10 mouse cellular contexts compared by ENCODE assay signal in the genomic region with DNA sequence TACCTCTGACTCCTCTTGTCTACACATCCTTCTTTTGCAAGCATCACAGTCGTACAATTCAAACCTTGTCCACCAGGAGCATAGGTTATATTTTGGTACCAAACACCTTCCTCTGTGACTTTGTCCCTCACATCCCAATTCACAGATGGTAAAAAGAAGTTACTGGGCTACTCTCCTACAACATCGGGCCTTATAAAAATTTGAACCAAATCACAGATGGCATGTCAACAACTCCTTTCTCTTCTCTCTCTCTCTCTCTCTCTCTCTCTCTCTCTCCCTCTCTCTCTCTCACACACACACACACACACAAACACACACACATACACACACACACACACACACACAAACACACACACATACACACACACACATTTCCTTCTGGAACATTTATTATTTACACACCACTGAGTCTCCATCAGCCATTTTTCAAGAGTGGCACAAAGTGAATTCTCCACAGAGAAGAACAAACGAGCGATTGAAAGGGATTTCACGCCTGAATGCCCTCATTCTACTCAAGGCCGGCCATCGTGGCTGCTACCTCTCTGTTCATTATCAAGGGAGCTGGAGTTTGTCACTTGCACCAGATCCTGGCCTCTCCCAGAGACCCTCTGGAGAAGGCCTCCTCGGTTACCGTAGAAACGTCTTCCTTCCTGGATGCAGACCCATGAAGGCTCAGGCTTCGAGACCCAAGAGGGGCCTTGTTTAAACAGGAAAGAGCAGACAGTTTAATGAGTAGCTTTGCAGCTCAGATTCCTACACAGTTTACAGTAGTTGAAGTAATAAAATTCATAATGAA.
DNase-seq lines count a peak whose midpoint lies in the region; ATAC-seq and TF ChIP-seq lines count a peak whose summit lies in the region.
"Had no signal": no experiment of that assay in that cellular context is flagged by ENCODE, and none has a peak within 500 bp of the region (broad histone marks: within the 10 kb centered on the region; RNA-seq: fewer than 3 reads in every experiment).

No protein-coding gene starts in this region.

- 22% methylated on average over 11 of the region's 11 CpGs for WGBS in kidney, embryonic 14.5 days
- WGBS in hindbrain, embryonic 11.5 days: 24% methylated on average over 11 of the region's 11 CpGs
- 11% methylated on average over 11 of the region's 11 CpGs for WGBS in neural tube, embryonic 15.5 days

- peak; percentile 90 for ATAC-seq in kidney, embryonic 14.5 days (ENCODE audit: low FRiP score, low TSS enrichment)
- peak; percentile 96 for ATAC-seq in hindbrain, embryonic 11.5 days (ENCODE audit: low FRiP score)
- ATAC-seq in neural tube, embryonic 15.5 days (ENCODE audit: low FRiP score): peak; percentile 78; the same call in 1 of the 2 replicates

- H3K27ac ChIP-seq in kidney, embryonic 14.5 days (ENCODE audit: low read depth, low read length): no peak overlapping the region
- H3K27ac ChIP-seq in hindbrain, embryonic 11.5 days (ENCODE audit: low read depth, low read length): peak overlapping the region; percentile 36; the same call in 1 of the 2 replicates
- no peak overlapping the region for H3K27ac ChIP-seq in left cerebral cortex, adult 2 months
- no peak overlapping the region for H3K27ac ChIP-seq in neural tube, embryonic 15.5 days (replicated peaks)
- H3K27ac ChIP-seq: embryonic facial prominence, embryonic 15.5 days; macrophage had no signal

- no peak; the same call in 1 of the 2 replicates for TF ChIP-seq CTCF in left cerebral cortex, adult 2 months (IDR thresholded peaks at IDR 0.05)

- no peaks in the 10 kb centered on the region for H3K27me3 ChIP-seq in kidney, embryonic 14.5 days (ENCODE audit: control insufficient read depth, insufficient read depth, low read length)
- no peaks in the 10 kb centered on the region for H3K27me3 ChIP-seq in hindbrain, embryonic 11.5 days (ENCODE audit: control insufficient read depth, insufficient read depth, low read length)
- no peaks in the 10 kb centered on the region for H3K27me3 ChIP-seq in neural tube, embryonic 15.5 days (replicated peaks)
- H3K27me3 ChIP-seq: embryonic facial prominence, embryonic 15.5 days had no signal

- H3K4me1 ChIP-seq in kidney, embryonic 14.5 days (ENCODE audit: control insufficient read depth, insufficient read depth, low read length): peaks cover 10% of the 10 kb centered on the region
- peaks cover 5% of the 10 kb centered on the region; the same call in 1 of the 2 replicates for H3K4me1 ChIP-seq in hindbrain, embryonic 11.5 days (replicated peaks; ENCODE audit: control insufficient read depth, insufficient read depth, low read length)
- H3K4me1 ChIP-seq in neural tube, embryonic 15.5 days: peaks cover 12% of the 10 kb centered on the region
- H3K4me1 ChIP-seq: embryonic facial prominence, embryonic 15.5 days had no signal

- intact Hi-C loops in left cerebral cortex, adult 2 months (cut with DNase I): no loop called here

- no peaks in the 10 kb centered on the region for H3K36me3 ChIP-seq in kidney, embryonic 14.5 days (ENCODE audit: control insufficient read depth, insufficient read depth, low read length)
- no peaks in the 10 kb centered on the region for H3K36me3 ChIP-seq in hindbrain, embryonic 11.5 days (ENCODE audit: control insufficient read depth, insufficient read depth, low read length)
- H3K36me3 ChIP-seq in neural tube, embryonic 15.5 days: no peaks in the 10 kb centered on the region
- H3K36me3 ChIP-seq: embryonic facial prominence, embryonic 15.5 days had no signal

- no peak overlapping the region for H3K4me3 ChIP-seq in kidney, embryonic 14.5 days (ENCODE audit: low read length)
- H3K4me3 ChIP-seq in hindbrain, embryonic 11.5 days (ENCODE audit: low read depth, low read length): no peak overlapping the region
- no peak overlapping the region for H3K4me3 ChIP-seq in left cerebral cortex, adult 2 months
- no peak overlapping the region for H3K4me3 ChIP-seq in neural tube, embryonic 15.5 days (replicated peaks)
- H3K4me3 ChIP-seq: embryonic facial prominence, embryonic 15.5 days had no signal

- DNase-seq in kidney, adult 11 months: no peak
- DNase-seq in hindbrain, embryonic 11.5 days (ENCODE audit: low spot score): peak; percentile 88
- peak; percentile 10 to 25 for DNase-seq in left cerebral cortex, adult 2 months (ENCODE audit: extremely low spot score in 1 of 2, low spot score in 2 of 2)
- DNase-seq in natural killer cell, adult 2 months (ENCODE audit: low spot score in 2 of 2): no peak
- no peak for DNase-seq in thymus, postnatal 36 days
- DNase-seq in testis, postnatal 10 days (ENCODE audit: low spot score): no peak

- H3K4me2 ChIP-seq in kidney, embryonic 14.5 days (replicated peaks; ENCODE audit: low read depth, low read length): no peak overlapping the region
- H3K4me2 ChIP-seq in hindbrain, embryonic 11.5 days (replicated peaks; ENCODE audit: low read depth, low read length): no peak overlapping the region
- H3K4me2 ChIP-seq in neural tube, embryonic 15.5 days: no peak overlapping the region
- H3K4me2 ChIP-seq: embryonic facial prominence, embryonic 15.5 days had no signal

- H3K9me3 ChIP-seq in kidney, embryonic 14.5 days (ENCODE audit: control insufficient read depth, low read length): no peaks in the 10 kb centered on the region
- no peaks in the 10 kb centered on the region for H3K9me3 ChIP-seq in hindbrain, embryonic 11.5 days (ENCODE audit: control insufficient read depth, low read length)
- H3K9me3 ChIP-seq in neural tube, embryonic 15.5 days (replicated peaks): no peaks in the 10 kb centered on the region
- H3K9me3 ChIP-seq: embryonic facial prominence, embryonic 15.5 days had no signal

- H3K9ac ChIP-seq in kidney, embryonic 14.5 days (ENCODE audit: low read depth, low read length): no peak overlapping the region
- H3K9ac ChIP-seq in hindbrain, embryonic 11.5 days (ENCODE audit: low read depth, low read length): no peak overlapping the region
- no peak overlapping the region for H3K9ac ChIP-seq in neural tube, embryonic 15.5 days (replicated peaks)
- H3K9ac ChIP-seq: embryonic facial prominence, embryonic 15.5 days had no signal

Comparison
In these comparisons a context has a peak if more than half of its experiments do, and no peak if none do; other contexts are left out.
1. DNase-seq: peak in hindbrain, embryonic 11.5 days (single experiment) and left cerebral cortex, adult 2 months (2 of 2); none in kidney, adult 11 months (single experiment), natural killer cell, adult 2 months (0 of 2), thymus, postnatal 36 days (0 of 2) and testis, postnatal 10 days (single experiment).
2. Peak in every context shown above with its lines, with median percentiles within 50 percentile points of each other: ATAC-seq.